Mouse (Mus musculus) monocyte, adult 2 months (primary cell): Measurements from ENCODE around the gene S100a6.

ENCODE experiments used
- DNase-seq, 2 experiments: peaks; one replicate each; pipeline ENCODE4 v3.0.0; 2022; ENCODE audit warnings: low spot score in 2 of 2, low read depth in 1 of 2

The S100a6 gene

GRCm38 (mm10) chr3:90600458-90601195, 12.1 kb upstream of the S100a6 start:
- DNase-seq, result no peak

GRCm38 (mm10) chr3:90601486-90602110, 11.1 kb upstream of the S100a6 start, which contains the start of gene Gm42674:
TSS of gene Gm42674 (plus strand) at chr3:90601904.
- no peak for DNase-seq

- DNase-seq, result peak; percentile 54 to 60
Observed at GRCm38 (mm10) chr3:90603623-90604022, 9.1 kb upstream of the S100a6 start, which contains the start of gene S100a4. TSS of gene S100a4 (plus strand) at chr3:90603771.

- DNase-seq, result peak; percentile 75 to 78
Observed at GRCm38 (mm10) chr3:90604416-90604815, 8.3 kb upstream of the S100a6 start.

- DNase-seq, result no peak
Observed at GRCm38 (mm10) chr3:90605049-90605448, 7.6 kb upstream of the S100a6 start.

GRCm38 (mm10) chr3:90605736-90606135, 6.9 kb upstream of the S100a6 start:
- DNase-seq, result no peak

GRCm38 (mm10) chr3:90606185-90606584, 6.5 kb upstream of the S100a6 start:
- no peak for DNase-seq

- DNase-seq, result no peak
Observed at GRCm38 (mm10) chr3:90607361-90607760, 5.3 kb upstream of the S100a6 start.

- DNase-seq, result no peak
Observed at GRCm38 (mm10) chr3:90608223-90608622, 4.5 kb upstream of the S100a6 start, which contains the start of gene S100a5. TSS of gene S100a5 (plus strand) at chr3:90608523.

GRCm38 (mm10) chr3:90609102-90609501, 3.6 kb upstream of the S100a6 start:
- DNase-seq, result no peak

- no peak for DNase-seq
Observed at GRCm38 (mm10) chr3:90611494-90611893, 1.2 kb upstream of the S100a6 start.

- DNase-seq, result no peak
Observed at GRCm38 (mm10) chr3:90612061-90612460, 621 bp upstream of the S100a6 start.

- no peak for DNase-seq
Observed at GRCm38 (mm10) chr3:90613461-90614147, 922 bp downstream of the S100a6 start.

GRCm38 (mm10) chr3:90614148-90614530, 1.5 kb downstream of the S100a6 start:
- no peak for DNase-seq

GRCm38 (mm10) chr3:90614611-90615251, 2.0 kb downstream of the S100a6 start:
- DNase-seq, result no peak

- peak in 1 of 2 experiments; percentile 41 for DNase-seq
Observed at GRCm38 (mm10) chr3:90615415-90615814, 2.7 kb downstream of the S100a6 start.

- no peak for DNase-seq
Observed at GRCm38 (mm10) chr3:90615911-90616310, 3.2 kb downstream of the S100a6 start.

GRCm38 (mm10) chr3:90617586-90617985, 4.9 kb downstream of the S100a6 start:
- no peak for DNase-seq

- DNase-seq, result no peak
Observed at GRCm38 (mm10) chr3:90621552-90621951, 8.9 kb downstream of the S100a6 start.

- no peak for DNase-seq
Observed at GRCm38 (mm10) chr3:90623435-90624071, 10.9 kb downstream of the S100a6 start.

- DNase-seq, result no peak
Observed at GRCm38 (mm10) chr3:90625496-90625895, 12.8 kb downstream of the S100a6 start.
